Mouse (Mus musculus): ENCODE data around the gene Olfr701. TPM values are rescaled to one million over a fixed set of nuclear protein-coding genes. Genes with fewer than 3 reads are reported as not detected.

The Olfr701 gene
- not detected for total RNA-seq (2021)
- long read RNA-seq, experiment 1: 0 reads
- long read RNA-seq, experiment 2: 0 reads

- intact Hi-C loops (cut with DNase I): no loop called here
- no peak for DNase-seq
Observed at GRCm38 (mm10) chr7:106813829-106814228, at the start of gene Olfr701. TSS of gene Olfr701 (plus strand) at chr7:106814129.

GRCm38 (mm10) chr7:106788330-106788729, 25.6 kb upstream of the Olfr701 start:
- DNase-seq: no peak
- intact Hi-C loops (cut with DNase I): no loop called here

DNA sequence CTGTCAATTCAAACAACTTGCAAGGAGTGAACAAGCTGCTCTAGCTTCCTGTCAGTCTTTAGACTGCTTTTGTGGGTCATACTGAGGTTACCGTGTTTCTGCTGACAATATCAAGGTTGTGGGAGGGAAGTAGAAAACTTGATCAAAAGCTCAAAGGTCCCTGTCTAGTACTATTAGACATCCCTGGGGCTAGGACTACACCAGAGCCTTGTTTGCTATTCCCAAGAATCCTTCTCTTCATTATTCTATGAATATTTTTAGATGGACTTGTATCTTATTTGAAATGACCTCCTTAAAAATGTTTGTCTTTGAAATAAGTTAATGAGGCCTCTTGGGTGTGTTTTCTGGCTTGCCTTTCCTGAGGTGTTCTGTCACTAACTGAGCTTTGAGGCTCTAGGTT, 20.8 kb upstream of the Olfr701 start, which contains the start of gene Olfr699:
Olfr699 (minus strand) TSS at position 101 of the 400 bp plus-strand sequence.
- intact Hi-C loops (cut with DNase I): no loop called here

DNA sequence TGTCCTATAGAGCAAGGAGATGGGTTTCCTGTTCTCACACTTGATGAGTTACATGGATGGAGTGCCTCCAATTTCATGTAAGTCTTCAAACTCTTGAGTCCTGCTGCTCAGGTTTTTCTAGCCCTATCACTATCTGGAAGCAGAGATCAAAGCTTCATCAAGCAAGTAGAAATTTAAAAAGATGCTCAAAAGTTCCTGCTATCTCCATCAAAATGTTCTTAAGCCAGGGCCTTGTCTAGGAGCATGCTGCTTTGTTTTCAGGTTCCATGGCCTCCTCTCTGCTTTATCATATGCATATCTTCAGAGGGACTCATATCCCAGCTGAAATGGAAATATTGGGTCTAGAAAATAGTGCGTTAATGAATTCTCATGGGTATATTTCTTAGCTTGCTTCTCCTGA, 5.2 kb upstream of the Olfr701 start, which contains the start of gene Olfr700:
Olfr700 (minus strand) TSS at position 101 of the 400 bp plus-strand sequence.
- no peak for DNase-seq
- intact Hi-C loops (cut with DNase I): no loop called here

More for the DNA sequence above, 20.8 kb upstream of the Olfr701 start, which contains the start of gene Olfr699:
- DNase-seq: no peak

- no peak for DNase-seq
- intact Hi-C loops (cut with DNase I): no loop called here
Observed at GRCm38 (mm10) chr7:106815775-106816174, 1.8 kb downstream of the Olfr701 start.

DNA sequence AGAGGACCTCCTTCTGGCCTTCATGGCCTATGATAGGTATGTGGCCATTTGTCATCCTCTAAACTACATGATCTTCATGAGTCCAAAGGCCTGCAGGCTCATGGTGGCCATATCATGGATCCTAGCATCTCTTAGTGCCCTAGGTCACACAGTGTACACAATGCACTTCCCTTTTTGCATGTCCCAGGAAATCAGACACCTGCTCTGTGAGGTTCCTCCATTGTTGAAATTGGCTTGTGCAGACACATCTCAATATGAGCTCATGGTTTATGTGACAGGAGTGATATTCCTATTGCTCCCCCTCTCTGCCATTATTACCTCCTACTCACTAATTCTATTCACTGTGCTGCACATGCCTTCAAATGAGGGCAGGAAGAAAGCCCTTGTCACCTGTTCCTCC, 4.5 kb downstream of the Olfr701 start:
- intact Hi-C loops (cut with DNase I): no loop called here
- no peak for DNase-seq

DNA sequence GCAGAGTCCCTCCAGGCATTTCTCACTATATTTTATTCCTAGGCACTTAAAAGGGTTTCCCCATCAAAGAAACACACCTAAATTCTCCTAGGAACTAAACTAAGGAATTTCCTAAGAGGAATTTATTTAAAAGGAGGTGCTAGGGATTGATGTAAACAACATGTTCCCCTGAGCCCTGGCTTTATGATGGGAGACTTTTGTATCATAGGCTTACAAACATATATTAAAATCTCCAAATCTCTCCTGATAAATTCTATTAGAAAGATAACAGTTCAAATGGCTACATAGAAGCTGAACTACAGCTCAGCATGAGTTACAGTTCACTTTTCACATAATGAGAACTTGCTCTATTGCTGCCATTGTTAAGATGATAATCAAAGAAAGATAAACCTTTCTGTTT, 19.9 kb downstream of the Olfr701 start, which contains the start of gene Olfr702:
Olfr702 (minus strand) TSS at position 101 of the 400 bp plus-strand sequence.
- intact Hi-C loops (cut with DNase I): no loop called here
- no peak for DNase-seq

DNA sequence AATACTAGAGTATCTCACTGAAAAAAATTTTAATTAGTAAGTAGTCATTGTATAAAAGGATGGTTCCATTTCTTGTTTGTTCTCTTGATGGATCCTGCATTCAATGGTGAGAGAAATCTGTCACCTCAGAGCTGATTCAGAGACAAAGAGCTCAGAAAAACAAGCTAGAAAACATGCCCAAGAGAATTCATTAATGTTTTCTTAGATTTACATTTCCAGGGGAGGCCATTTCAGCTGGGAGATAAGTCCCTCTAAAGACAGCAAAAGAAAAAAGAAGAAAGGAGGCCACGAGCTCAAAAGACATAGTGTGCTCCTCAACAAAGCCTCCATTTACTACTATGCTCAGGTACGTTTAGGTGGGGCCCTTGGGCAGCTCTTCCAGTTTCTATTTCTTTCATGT, 29.1 kb downstream of the Olfr701 start, which contains the start of gene Olfr703:
Olfr703 (plus strand) TSS at position 301 of the 400 bp plus-strand sequence.
- intact Hi-C loops (cut with DNase I): no loop called here
- DNase-seq: no peak

GRCm38 (mm10) chr7:106862885-106863284, 49.0 kb downstream of the Olfr701 start, which contains the start of gene Olfr704:
TSS of gene Olfr704 (plus strand) at chr7:106863185.
- DNase-seq: no peak
- intact Hi-C loops (cut with DNase I): no loop called here

Other genes starting within 250 kb of the Olfr701 start
- not detected for gene Olfr693, start 133.5 kb upstream of the Olfr701 start, total RNA-seq (2021)
- gene Olfr694, start 122.3 kb upstream of the Olfr701 start, total RNA-seq (2021): not detected
- not detected for gene Olfr695, start 97.7 kb upstream of the Olfr701 start, total RNA-seq (2021)
- gene Olfr697, start 71.7 kb upstream of the Olfr701 start, total RNA-seq (2021): not detected
- gene Olfr698, start 58.7 kb upstream of the Olfr701 start, total RNA-seq (2021): not detected
- gene Olfr699, start 20.9 kb upstream of the Olfr701 start, total RNA-seq (2021): not detected
- gene Olfr700, start 5.3 kb upstream of the Olfr701 start, total RNA-seq (2021): not detected
- gene Olfr702, start 19.8 kb downstream of the Olfr701 start, total RNA-seq (2021): not detected
- gene Olfr703, start 29.2 kb downstream of the Olfr701 start, total RNA-seq (2021): not detected
- gene Olfr704, start 49.1 kb downstream of the Olfr701 start, total RNA-seq (2021): not detected
- gene Olfr705, start 62.8 kb downstream of the Olfr701 start, total RNA-seq (2021): not detected
- gene Olfr706, start 74.0 kb downstream of the Olfr701 start, total RNA-seq (2021): not detected
- not detected for gene Olfr707, start 87.1 kb downstream of the Olfr701 start, total RNA-seq (2021)
- gene Olfr1532-ps1, start 93.9 kb downstream of the Olfr701 start, total RNA-seq (2021): not detected
- gene Olfr709-ps1, start 118.1 kb downstream of the Olfr701 start, total RNA-seq (2021): not detected
- gene Olfr710, start 134.2 kb downstream of the Olfr701 start, total RNA-seq (2021): not detected
- gene Olfr6, start 149.8 kb downstream of the Olfr701 start, total RNA-seq (2021): not detected
- gene Olfr711, start 161.3 kb downstream of the Olfr701 start, total RNA-seq (2021): not detected
- not detected for gene Olfr2, start 191.9 kb downstream of the Olfr701 start, total RNA-seq (2021)
- not detected for gene Olfr713, start 217.0 kb downstream of the Olfr701 start, total RNA-seq (2021)